Mouse (Mus musculus): ENCODE data around the gene Kdelr3. TPM values are rescaled to one million over a fixed set of nuclear protein-coding genes. Genes with fewer than 3 reads are reported as not detected.

Kdelr3 gene
- polyA plus RNA-seq, 1 experiment from 2014 or later, result 157 TPM

GRCm38 (mm10) chr15:79506460-79506859 is 9.8 kb upstream of the Kdelr3 start:
- no peaks in the 10 kb centered on the region for H3K36me3 ChIP-seq (ENCODE audit: control insufficient read depth, insufficient read depth, low read length)
- H3K27ac ChIP-seq (replicated peaks; ENCODE audit: low read depth, low read length), result no peak overlapping the region
- 36% methylated on average over 7 of the region's 7 CpGs for WGBS
- no peaks in the 10 kb centered on the region for H3K9me3 ChIP-seq (ENCODE audit: control insufficient read depth, low read length)
- DNase-seq (ENCODE audit: low spot score) (no peak), ATAC-seq (ENCODE audit: low read depth) (no peak)
- no peak overlapping the region for H3K4me3 ChIP-seq (ENCODE audit: low read depth, low read length)
- H3K4me1 ChIP-seq (ENCODE audit: control insufficient read depth, insufficient read depth, low read length), result no peaks in the 10 kb centered on the region
- H3K4me2 ChIP-seq (ENCODE audit: low read depth, low read length), result peak overlapping the region; percentile 100
- peaks cover 90% of the 10 kb centered on the region for H3K27me3 ChIP-seq (replicated peaks; ENCODE audit: control insufficient read depth, insufficient read depth, low read length)
- H3K9ac ChIP-seq (ENCODE audit: low read depth, low read length), result no peak overlapping the region

- Histone ChIP-seq H3K9ac (ENCODE audit: low read depth, low read length) (no peak overlapping the region), H3K27me3 (replicated peaks; ENCODE audit: control insufficient read depth, insufficient read depth, low read length) (peaks cover 85% of the 10 kb centered on the region), H3K4me1 (ENCODE audit: control insufficient read depth, insufficient read depth, low read length) (no peaks in the 10 kb centered on the region), H3K4me2 (ENCODE audit: low read depth, low read length) (no peak overlapping the region), H3K4me3 (ENCODE audit: low read depth, low read length) (no peak overlapping the region), H3K36me3 (ENCODE audit: control insufficient read depth, insufficient read depth, low read length) (no peaks in the 10 kb centered on the region), H3K9me3 (ENCODE audit: control insufficient read depth, low read length) (no peaks in the 10 kb centered on the region), H3K27ac (replicated peaks; ENCODE audit: low read depth, low read length) (no peak overlapping the region)
- DNase-seq (ENCODE audit: low spot score) (no peak), ATAC-seq (ENCODE audit: low read depth) (no peak)
- WGBS, result 50% methylated on average over 22 of the region's 31 CpGs
Measured at GRCm38 (mm10) chr15:79507055-79507828, 9.0 kb upstream of the Kdelr3 start.

GRCm38 (mm10) chr15:79509998-79510397 is 6.2 kb upstream of the Kdelr3 start:
- H3K27ac ChIP-seq (replicated peaks; ENCODE audit: low read depth, low read length), result no peak overlapping the region

GRCm38 (mm10) chr15:79510425-79510824 is 5.8 kb upstream of the Kdelr3 start:
- DNase-seq (ENCODE audit: low spot score) (no peak), ATAC-seq (ENCODE audit: low read depth) (no peak)
- Histone ChIP-seq H3K36me3 (ENCODE audit: control insufficient read depth, insufficient read depth, low read length) (no peaks in the 10 kb centered on the region), H3K4me2 (ENCODE audit: low read depth, low read length) (no peak overlapping the region), H3K9ac (ENCODE audit: low read depth, low read length) (no peak overlapping the region), H3K4me1 (ENCODE audit: control insufficient read depth, insufficient read depth, low read length) (no peaks in the 10 kb centered on the region), H3K27ac (replicated peaks; ENCODE audit: low read depth, low read length) (no peak overlapping the region), H3K27me3 (replicated peaks; ENCODE audit: control insufficient read depth, insufficient read depth, low read length) (peaks cover 78% of the 10 kb centered on the region), H3K9me3 (ENCODE audit: control insufficient read depth, low read length) (no peaks in the 10 kb centered on the region), H3K4me3 (ENCODE audit: low read depth, low read length) (no peak overlapping the region)
- WGBS, result 76% methylated on average over 7 of the region's 7 CpGs

More at GRCm38 (mm10) chr15:79509998-79510397, 6.2 kb upstream of the Kdelr3 start:
- DNase-seq (ENCODE audit: low spot score) (no peak), ATAC-seq (ENCODE audit: low read depth) (no peak)
- Histone ChIP-seq H3K4me1 (ENCODE audit: control insufficient read depth, insufficient read depth, low read length) (no peaks in the 10 kb centered on the region), H3K4me2 (ENCODE audit: low read depth, low read length) (no peak overlapping the region), H3K36me3 (ENCODE audit: control insufficient read depth, insufficient read depth, low read length) (no peaks in the 10 kb centered on the region), H3K4me3 (ENCODE audit: low read depth, low read length) (no peak overlapping the region), H3K9me3 (ENCODE audit: control insufficient read depth, low read length) (no peaks in the 10 kb centered on the region), H3K27me3 (replicated peaks; ENCODE audit: control insufficient read depth, insufficient read depth, low read length) (peaks cover 81% of the 10 kb centered on the region), H3K9ac (ENCODE audit: low read depth, low read length) (no peak overlapping the region)
- WGBS, result 53% methylated on average over 4 of the region's 6 CpGs

- no peaks in the 10 kb centered on the region for H3K9me3 ChIP-seq (ENCODE audit: control insufficient read depth, low read length)
- no peaks in the 10 kb centered on the region for H3K36me3 ChIP-seq (ENCODE audit: control insufficient read depth, insufficient read depth, low read length)
- H3K27me3 ChIP-seq (replicated peaks; ENCODE audit: control insufficient read depth, insufficient read depth, low read length), result peaks cover 65% of the 10 kb centered on the region
- WGBS, result 2% methylated on average over 54 of the region's 61 CpGs
- H3K27ac ChIP-seq (replicated peaks; ENCODE audit: low read depth, low read length), result no peak overlapping the region
- peak overlapping the region; percentile 47 for H3K9ac ChIP-seq (ENCODE audit: low read depth, low read length)
- DNase-seq (ENCODE audit: low spot score), result peak; percentile 90
- H3K4me2 ChIP-seq (ENCODE audit: low read depth, low read length), result peak overlapping the region; percentile 70
- peak overlapping the region; percentile 32 for H3K4me3 ChIP-seq (ENCODE audit: low read depth, low read length)
- H3K4me1 ChIP-seq (ENCODE audit: control insufficient read depth, insufficient read depth, low read length), result 0 out of 2 replicates have a peak, but pooled peaks cover 3% of the 10 kb centered on the region
- peak; percentile 88 for ATAC-seq (ENCODE audit: low read depth)
Measured at GRCm38 (mm10) chr15:79511553-79512320, 4.5 kb upstream of the Kdelr3 start.

- Histone ChIP-seq H3K4me1 (ENCODE audit: control insufficient read depth, insufficient read depth, low read length) (0 out of 2 replicates have a peak, but pooled peaks cover 3% of the 10 kb centered on the region), H3K9me3 (ENCODE audit: control insufficient read depth, low read length) (no peaks in the 10 kb centered on the region), H3K27ac (replicated peaks; ENCODE audit: low read depth, low read length) (no peak overlapping the region), H3K36me3 (ENCODE audit: control insufficient read depth, insufficient read depth, low read length) (no peaks in the 10 kb centered on the region), H3K9ac (ENCODE audit: low read depth, low read length) (no peak overlapping the region), H3K27me3 (replicated peaks; ENCODE audit: control insufficient read depth, insufficient read depth, low read length) (peaks cover 47% of the 10 kb centered on the region), H3K4me3 (ENCODE audit: low read depth, low read length) (no peak overlapping the region), H3K4me2 (ENCODE audit: low read depth, low read length) (no peak overlapping the region)
- ATAC-seq (ENCODE audit: low read depth) (no peak), DNase-seq (ENCODE audit: low spot score) (peak; percentile 21)
- WGBS, result 9% methylated on average over 9 of the region's 9 CpGs
Measured at GRCm38 (mm10) chr15:79513940-79514339, 2.3 kb upstream of the Kdelr3 start.

- Histone ChIP-seq H3K36me3 (ENCODE audit: control insufficient read depth, insufficient read depth, low read length) (peaks cover 6% of the 10 kb centered on the region), H3K9ac (ENCODE audit: low read depth, low read length) (peak overlapping the region; percentile 81; the same call in 1 of the 2 replicates), H3K4me2 (ENCODE audit: low read depth, low read length) (peak overlapping the region; percentile 83), H3K27ac (replicated peaks; ENCODE audit: low read depth, low read length) (no peak overlapping the region), H3K4me3 (ENCODE audit: low read depth, low read length) (peak overlapping the region; percentile 64), H3K27me3 (replicated peaks; ENCODE audit: control insufficient read depth, insufficient read depth, low read length) (peaks cover 20% of the 10 kb centered on the region), H3K4me1 (ENCODE audit: control insufficient read depth, insufficient read depth, low read length) (0 out of 2 replicates have a peak, but pooled peaks cover 3% of the 10 kb centered on the region), H3K9me3 (ENCODE audit: control insufficient read depth, low read length) (no peaks in the 10 kb centered on the region)
- DNase-seq (ENCODE audit: low spot score) (no peak), ATAC-seq (ENCODE audit: low read depth) (no peak)
- WGBS, result 73% methylated on average over 4 of the region's 4 CpGs
Measured at GRCm38 (mm10) chr15:79517710-79518109, 1.5 kb downstream of the Kdelr3 start.

- peak overlapping the region; percentile 83 for H3K4me2 ChIP-seq (ENCODE audit: low read depth, low read length)
- no peak overlapping the region for H3K4me3 ChIP-seq (ENCODE audit: low read depth, low read length)
Measured at GRCm38 (mm10) chr15:79518571-79518970, 2.4 kb downstream of the Kdelr3 start.

More at GRCm38 (mm10) chr15:79518571-79518970, 2.4 kb downstream of the Kdelr3 start:
- peaks cover 15% of the 10 kb centered on the region for H3K27me3 ChIP-seq (replicated peaks; ENCODE audit: control insufficient read depth, insufficient read depth, low read length)
- no peak overlapping the region for H3K9ac ChIP-seq (ENCODE audit: low read depth, low read length)
- DNase-seq (ENCODE audit: low spot score), result no peak
- 0 out of 2 replicates have a peak, but pooled peaks cover 3% of the 10 kb centered on the region for H3K4me1 ChIP-seq (ENCODE audit: control insufficient read depth, insufficient read depth, low read length)
- ATAC-seq (ENCODE audit: low read depth), result no peak
- H3K9me3 ChIP-seq (ENCODE audit: control insufficient read depth, low read length), result no peaks in the 10 kb centered on the region
- WGBS, result 81% methylated on average over 3 of the region's 3 CpGs
- peaks cover 14% of the 10 kb centered on the region for H3K36me3 ChIP-seq (ENCODE audit: control insufficient read depth, insufficient read depth, low read length)
- no peak overlapping the region for H3K27ac ChIP-seq (replicated peaks; ENCODE audit: low read depth, low read length)

Measured in embryonic facial prominence, embryonic 14.5 days (tissue).